In genomic region chr3:65954499-65955391, GRCm38 (mm10) we compare ENCODE assay signal across 8 mouse cellular contexts. TPM values are rescaled to one million over a fixed set of nuclear protein-coding genes. Genes with fewer than 3 reads are reported as not detected.
DNase-seq lines count a peak whose midpoint lies in the region; ATAC-seq and TF ChIP-seq lines count a peak whose summit lies in the region.

No protein-coding gene starts in this region.

- H3K9me3 ChIP-seq in liver, embryonic 11.5 days (ENCODE audit: control insufficient read depth, low read length) = no peaks in the 10 kb centered on the region

- H3K4me2 ChIP-seq in liver, embryonic 11.5 days = peak overlapping the region; percentile 56

- no peak overlapping the region for H3K9ac ChIP-seq in liver, embryonic 11.5 days (ENCODE audit: low read depth, low read length)

- no peak for TF ChIP-seq CTCF in gastrocnemius, adult 2 months (IDR thresholded peaks at IDR 0.05)
- no peak for TF ChIP-seq CTCF in testis, adult 2 months (IDR thresholded peaks at IDR 0.05; ENCODE audit: control insufficient read depth, insufficient read depth, insufficient replicate concordance, low read depth, low read length)
- TF ChIP-seq CTCF in left cerebral cortex, adult 2 months (IDR thresholded peaks at IDR 0.05) = no peak

- 74% methylated on average over 8 of the region's 8 CpGs for WGBS in liver, embryonic 11.5 days

- peaks cover 9% of the 10 kb centered on the region for H3K36me3 ChIP-seq in testis, adult 2 months (ENCODE audit: control insufficient read depth, insufficient read depth, low read length)
- H3K36me3 ChIP-seq in liver, embryonic 11.5 days (ENCODE audit: control insufficient read depth, insufficient read depth, low read length) = peaks cover 34% of the 10 kb centered on the region

- intact Hi-C loops in gastrocnemius, adult 2 months (cut with DNase I) = loop anchor here (5.0 kb wide), 1 partner anchor 38 kb away; no protein-coding TSS in a partner anchor
- intact Hi-C loops in left cerebral cortex, adult 2 months (cut with DNase I) = loop anchor here (5.0 kb wide), 1 partner anchor 38 kb away; no protein-coding TSS in a partner anchor

- peak overlapping the region; percentile 94 for H3K4me3 ChIP-seq in gastrocnemius, adult 2 months
- H3K4me3 ChIP-seq in testis, adult 2 months (ENCODE audit: control insufficient read depth, low read depth, low read length) = peak overlapping the region; percentile 71
- peak overlapping the region; percentile 27; the same call in 1 of the 2 replicates for H3K4me3 ChIP-seq in liver, embryonic 11.5 days (ENCODE audit: low read depth, low read length)
- no peak overlapping the region; the same call in 1 of the 2 replicates for H3K4me3 ChIP-seq in left cerebral cortex, adult 2 months

- peak overlapping the region; percentile 21; the same call in 1 of the 2 replicates for H3K27ac ChIP-seq in gastrocnemius, adult 2 months
- peak overlapping the region; percentile 8; the same call in 1 of the 2 replicates for H3K27ac ChIP-seq in testis, adult 2 months (ENCODE audit: control insufficient read depth, insufficient read depth, low read depth, low read length)
- H3K27ac ChIP-seq in liver, embryonic 11.5 days (ENCODE audit: low read depth, low read length) = no peak overlapping the region
- no peak overlapping the region for H3K27ac ChIP-seq in left cerebral cortex, adult 2 months

- no peaks in the 10 kb centered on the region for H3K4me1 ChIP-seq in testis, adult 2 months (ENCODE audit: control insufficient read depth, insufficient read depth, low read length)
- H3K4me1 ChIP-seq in liver, embryonic 11.5 days (replicated peaks; ENCODE audit: control insufficient read depth, insufficient read depth, low read length) = peaks cover 29% of the 10 kb centered on the region

- H3K27me3 ChIP-seq in testis, adult 2 months (ENCODE audit: control insufficient read depth, insufficient read depth, low read length) = no peaks in the 10 kb centered on the region
- no peaks in the 10 kb centered on the region for H3K27me3 ChIP-seq in liver, embryonic 11.5 days (replicated peaks; ENCODE audit: control insufficient read depth, insufficient read depth, low read length)

- no peak for TF ChIP-seq POLR2A in testis, adult 2 months (IDR thresholded peaks at IDR 0.05; ENCODE audit: control insufficient read depth, low read depth, low read length)

- no peak for ATAC-seq in liver, embryonic 11.5 days (replicated peaks; ENCODE audit: low FRiP score)
- no peak for ATAC-seq in megakaryocyte-erythroid progenitor cell, adult 5-6 weeks (replicated peaks; ENCODE audit: low FRiP score, low TSS enrichment, poor library complexity, severe bottlenecking)

- no peak for DNase-seq in gastrocnemius, adult 2 months
- no peak for DNase-seq in gastrocnemius, postnatal 4 days (ENCODE audit: low spot score in 2 of 2)
- DNase-seq in testis, postnatal 14 days (ENCODE audit: low spot score) = no peak
- no peak for DNase-seq in liver, embryonic 11.5 days (ENCODE audit: low spot score)
- DNase-seq in left cerebral cortex, adult 2 months (ENCODE audit: extremely low spot score in 1 of 2, low spot score in 2 of 2) = no peak
- no peak for DNase-seq in layer of hippocampus, postnatal 36 days

RNA-seq across cellular contexts. Expression of gene Ccnl1, which starts 3.3 kb away (rescaled TPM):
- 10 to 100 TPM; 15.5 to 19.0 TPM for total RNA-seq in gastrocnemius, adult 2 months (2021)
- 10 to 100 TPM; 35.7 to 54.3 TPM for total RNA-seq in gastrocnemius, postnatal 4 days (2021)
- 30.3 and 30.5 TPM in 2 replicates for polyA plus RNA-seq in testis, adult 2 months (2012; rRNA removed)
- polyA plus RNA-seq in liver, embryonic 11.5 days (2014; fragmentation: Nextera tagmentation; extraction: Ambion mirVana) = 107 TPM in 2 replicates
- total RNA-seq in left cerebral cortex, adult 2 months (2021) = 10 to 100 TPM; 59.9 to 62.5 TPM
- total RNA-seq in layer of hippocampus, postnatal 36 days (2021) = 10 to 100 TPM; 60.4 to 67.2 TPM
- total RNA-seq in megakaryocyte-erythroid progenitor cell, adult 5-6 weeks (2014; fragmentation: Nextera tagmentation) = 135 and 170 TPM in 2 replicates
- 347 and 372 TPM in 2 replicates for total RNA-seq in megakaryocyte-erythroid progenitor cell, adult 5-6 weeks (2017)

Comparison
In these comparisons a context has a peak if more than half of its experiments do, and no peak if none do; other contexts are left out.
1. H3K27ac ChIP-seq: peak in gastrocnemius, adult 2 months (single experiment) and testis, adult 2 months (single experiment); none in liver, embryonic 11.5 days (single experiment) and left cerebral cortex, adult 2 months (single experiment).